Mouse (Mus musculus) adrenal gland, postnatal 0 days (tissue): ENCODE data around the gene Tmem176a. TPM values are rescaled to one million over a fixed set of nuclear protein-coding genes. Genes with fewer than 3 reads are reported as not detected.

ENCODE experiments used
- polyA plus RNA-seq: library from polyadenylated mRNA; unstranded; fragments of >200 nt; fragmentation: Nextera tagmentation; extraction: Ambion mirVana; gene quantifications from 2 replicates; pipeline ENCODE4 v1.2.1, GENCODE M21; 2015

Gene Tmem176a
- 155 and 175 TPM in 2 replicates for polyA plus RNA-seq

DNA sequence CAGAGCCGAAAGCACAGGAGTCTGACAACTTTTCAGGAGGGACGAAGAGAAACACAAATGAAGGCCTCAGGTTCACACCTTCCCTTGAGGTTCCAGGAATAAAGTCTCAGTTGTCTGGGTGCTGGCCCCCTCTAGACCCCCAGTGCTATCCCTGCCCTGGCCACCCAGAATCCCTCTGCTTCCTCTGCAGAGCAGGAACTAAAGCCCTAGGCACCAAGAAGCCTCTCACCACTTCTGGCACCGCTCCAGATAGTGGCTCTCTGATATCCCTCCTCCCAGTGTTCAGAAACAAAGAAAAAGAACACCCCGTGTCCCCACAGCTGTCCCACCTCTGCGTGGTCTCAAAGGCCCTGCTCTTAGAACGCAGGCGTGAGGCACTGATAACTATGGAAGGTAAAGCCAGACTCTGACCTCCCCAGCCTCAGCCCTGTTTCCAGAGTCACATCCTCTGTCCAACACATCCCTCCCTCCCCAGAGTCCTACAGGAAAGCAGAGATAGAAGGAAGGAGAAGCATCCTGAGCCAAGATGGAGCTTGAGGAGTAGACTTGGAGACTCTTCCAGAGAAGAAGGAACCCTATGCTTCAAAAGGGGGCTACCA is at the start of gene Tmem176a:
TSS of gene Tmem176a (plus strand) at position 549 of the 599 bp plus-strand sequence.

DNA sequence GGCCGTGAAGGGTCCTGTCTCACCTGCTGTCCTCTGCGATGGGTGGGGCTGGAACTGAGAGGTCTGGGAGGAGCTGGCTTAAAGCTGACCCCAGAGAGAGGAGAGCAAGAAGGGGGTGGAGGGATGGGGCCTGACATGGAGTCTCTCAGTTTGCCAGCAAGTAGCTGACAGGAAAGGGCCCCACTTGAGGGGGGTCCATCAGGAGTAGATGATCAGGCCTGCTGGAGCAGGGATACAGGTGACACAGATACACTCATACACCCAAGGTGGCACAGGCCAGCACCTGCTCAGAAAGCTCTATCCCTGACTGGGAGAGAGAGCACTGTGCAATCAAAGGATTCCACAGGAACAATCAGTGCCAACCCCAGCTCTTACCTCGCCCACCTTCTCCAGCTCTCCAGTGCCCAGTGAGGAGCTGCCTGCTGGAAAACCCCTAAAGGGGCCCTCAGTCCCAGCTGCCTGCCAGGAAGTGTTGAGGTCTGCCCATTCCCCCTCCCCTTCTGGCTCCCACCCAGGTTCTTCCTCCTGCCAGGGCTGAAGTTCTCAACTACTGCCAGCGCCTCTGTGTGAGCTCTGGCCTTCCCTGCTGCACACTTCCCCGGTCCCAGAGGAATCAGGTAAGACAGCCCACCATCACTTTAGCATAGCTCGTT is 380 bp downstream of the Tmem176a start, which contains the start of gene Tmem176b:
TSS of gene Tmem176b (minus strand) at position 524 of the 653 bp plus-strand sequence.

DNA sequence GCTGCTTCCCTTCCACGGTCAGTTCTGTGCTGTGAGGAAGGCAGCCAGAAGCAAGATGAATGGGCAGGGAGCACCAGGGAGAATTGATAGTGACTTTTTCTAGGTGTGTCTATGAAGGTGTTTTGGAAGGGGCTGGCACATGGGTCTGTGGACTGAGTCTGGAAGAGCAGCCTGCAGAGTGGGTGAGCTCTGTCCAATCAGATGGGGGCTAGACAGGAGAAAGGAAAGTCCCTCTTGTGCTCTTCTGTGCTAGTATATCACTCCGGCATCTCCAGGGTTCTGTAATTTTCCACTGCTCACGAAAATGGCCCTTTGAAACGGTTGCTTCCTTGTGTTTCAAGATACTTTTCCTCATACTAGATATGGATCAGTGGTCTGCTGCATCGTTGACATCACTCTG is 31.9 kb downstream of the Tmem176a start, which contains the start of gene Aoc1:
TSS of gene Aoc1 (plus strand) at position 301 of the 400 bp plus-strand sequence.

Other genes with a start within 250 kb of the Tmem176a start
- gene Repin1, start 247.0 kb upstream of the Tmem176a start, polyA plus RNA-seq = 20.6 and 28.3 TPM in 2 replicates
- gene Gm44965, start 247.0 kb upstream of the Tmem176a start, polyA plus RNA-seq = not detected in 2 replicates
- gene Zfp775, start 238.9 kb upstream of the Tmem176a start, polyA plus RNA-seq = 6.9 and 7.2 TPM in 2 replicates
- gene AI854703, start 214.2 kb upstream of the Tmem176a start, polyA plus RNA-seq = 2.1 and 2.7 TPM in 2 replicates
- gene Gimap8, start 193.7 kb upstream of the Tmem176a start, polyA plus RNA-seq = 2.0 and 3.5 TPM in 2 replicates
- 9.4 and 9.8 TPM in 2 replicates for gene Gimap9, start 164.8 kb upstream of the Tmem176a start, polyA plus RNA-seq
- gene Gimap4, start 156.4 kb upstream of the Tmem176a start, polyA plus RNA-seq = 40.4 and 54.9 TPM in 2 replicates
- 57.0 and 58.1 TPM in 2 replicates for gene Gimap6, start 132.7 kb upstream of the Tmem176a start, polyA plus RNA-seq
- 0.95 TPM in 1 of 2 replicates, not detected in the other for gene Gm28053, start 122.3 kb upstream of the Tmem176a start, polyA plus RNA-seq
- gene Gimap7, start 122.3 kb upstream of the Tmem176a start, polyA plus RNA-seq = 0.23 TPM in 1 of 2 replicates, not detected in the other
- gene Gimap1, start 101.9 kb upstream of the Tmem176a start, polyA plus RNA-seq = 7.9 and 12.5 TPM in 2 replicates
- 28.6 and 28.9 TPM in 2 replicates for gene Gimap5, start 94.7 kb upstream of the Tmem176a start, polyA plus RNA-seq
- gene Gimap3, start 70.1 kb upstream of the Tmem176a start, polyA plus RNA-seq = 0.22 and 0.25 TPM in 2 replicates
- 390 and 420 TPM in 2 replicates for gene Tmem176b, start 577 bp downstream of the Tmem176a start, polyA plus RNA-seq
- 0.20 and 0.29 TPM in 2 replicates for gene Aoc1, start 32.0 kb downstream of the Tmem176a start, polyA plus RNA-seq
- gene 1600015I10Rik, start 89.0 kb downstream of the Tmem176a start, polyA plus RNA-seq = not detected in 2 replicates
- 0.20 and 0.33 TPM in 2 replicates for gene Doxl2, start 134.0 kb downstream of the Tmem176a start, polyA plus RNA-seq
- 0.27 and 0.95 TPM in 2 replicates for gene Svs1, start 145.9 kb downstream of the Tmem176a start, polyA plus RNA-seq
- gene Gpnmb, start 195.6 kb downstream of the Tmem176a start, polyA plus RNA-seq = 0.54 and 1.1 TPM in 2 replicates
- gene Malsu1, start 232.9 kb downstream of the Tmem176a start, polyA plus RNA-seq = 218 and 332 TPM in 2 replicates